Mouse (Mus musculus) liver, embryonic 14.5 days (tissue): ENCODE results near the gene Hpn. TPM values are rescaled to one million over a fixed set of nuclear protein-coding genes. Genes with fewer than 3 reads are reported as not detected.

ENCODE experiments used
- ATAC-seq: fragments of 200-750 bp; cut with Nextera tagmentation; 2 replicates; pipeline ENCODE4 v1.8.0; 2017; ENCODE audit warnings: moderate number of reproducible peaks, mild to moderate bottlenecking, moderate library complexity; ENCODE audit not compliant: insufficient read depth
- DNase-seq, 3 experiments: peaks; one replicate each; pipeline ENCODE4 v3.0.0-alpha.2; 2012 to 2013; ENCODE audit warnings: low read depth in 3 of 3, low spot score in 3 of 3
- H3K27ac ChIP-seq: fragments of 300-500 bp; sonication (generic); 2 replicates; pipeline ENCODE4 v1.5.1; 2014; ENCODE audit warnings: moderate library complexity, mild to moderate bottlenecking, control low read depth, inconsistent platforms
- H3K27me3 ChIP-seq: fragments of 300-500 bp; sonication (generic); 2 replicates; pipeline ENCODE4 v1.6.1; 2014; ENCODE audit warnings: mild to moderate bottlenecking, low read length, moderate library complexity; ENCODE audit not compliant: control insufficient read depth, insufficient read depth
- H3K36me3 ChIP-seq: fragments of 300-500 bp; sonication (generic); replicated peaks from 2 replicates; pipeline ENCODE4 v1.6.1; 2014; ENCODE audit warnings: low read depth; ENCODE audit not compliant: control insufficient read depth, insufficient read depth
- H3K4me1 ChIP-seq, 2 experiments: fragments of 200-500 bp in 1 of 2; fragments of 300-500 bp in 1 of 2; sonication (generic) in 1 of 2; replicated peaks; 2 replicates each; pipeline ENCODE4 v1.6.1; 2012 to 2014; ENCODE audit warnings: antibody characterized with exemption in 1 of 2, inconsistent platforms in 1 of 2, low read length in 1 of 2; ENCODE audit not compliant: control insufficient read depth in 2 of 2, insufficient read depth in 2 of 2
- H3K4me2 ChIP-seq: fragments of 300-500 bp; sonication (generic); 2 replicates; pipeline ENCODE4 v1.6.1; 2014; ENCODE audit warnings: low read depth, mild to moderate bottlenecking, control low read depth, moderate library complexity
- H3K4me3 ChIP-seq, 2 experiments: fragments of 200-500 bp in 1 of 2; fragments of 300-500 bp in 1 of 2; sonication (generic) in 1 of 2; 2 replicates each; pipeline ENCODE4 v1.5.1; 2012 to 2014; ENCODE audit warnings: low read depth in 2 of 2, low read length in 2 of 2, mild to moderate bottlenecking in 2 of 2, control low read depth in 1 of 2, inconsistent platforms in 1 of 2, moderate library complexity in 1 of 2; ENCODE audit not compliant: insufficient read depth in 1 of 2
- H3K9ac ChIP-seq: fragments of 300-500 bp; sonication (generic); replicated peaks from 2 replicates; pipeline ENCODE4 v1.6.1; 2014; ENCODE audit warnings: mild to moderate bottlenecking, control low read depth, moderate library complexity
- H3K9me3 ChIP-seq: fragments of 300-500 bp; sonication (generic); 2 replicates; pipeline ENCODE4 v1.6.1; 2016; ENCODE audit warnings: low read length, mixed read lengths; ENCODE audit not compliant: control insufficient read depth
- CTCF ChIP-seq: IDR thresholded peaks from 2 replicates; pipeline ENCODE4 v1.5.1; 2016; ENCODE audit warnings: antibody characterized with exemption, low read depth, control low read depth
- EP300 ChIP-seq: IDR thresholded peaks from 2 replicates; pipeline ENCODE4 v1.6.1; 2016; ENCODE audit warnings: antibody characterized with exemption, low read depth
- WGBS: fragments of 180-500 bp; shearing (Covaris S2); extraction: QIAGEN DNeasy Blood & Tissue Kit; methylation state at CpG from one replicate; pipeline ENCODE4 v1.1.7; 2014; ENCODE audit not compliant: insufficient replicate concordance; 5-methylcytosine and 5-hydroxymethylcytosine counted together
- polyA plus RNA-seq, 2 experiments: library from polyadenylated mRNA; depleted of rRNA in 1 of 2; stranded (reverse) in 1 of 2; unstranded in 1 of 2; fragments of >200 nt; fragmentation: Nextera tagmentation in 1 of 2; extraction: Ambion mirVana in 1 of 2; gene quantifications; 2 replicates each; pipeline versions ENCODE4 v1.2.1 to v1.2.3; 2012 to 2014

The Hpn gene
- polyA plus RNA-seq, 2 experiments = 43.3 to 44.7 TPM

DNA sequence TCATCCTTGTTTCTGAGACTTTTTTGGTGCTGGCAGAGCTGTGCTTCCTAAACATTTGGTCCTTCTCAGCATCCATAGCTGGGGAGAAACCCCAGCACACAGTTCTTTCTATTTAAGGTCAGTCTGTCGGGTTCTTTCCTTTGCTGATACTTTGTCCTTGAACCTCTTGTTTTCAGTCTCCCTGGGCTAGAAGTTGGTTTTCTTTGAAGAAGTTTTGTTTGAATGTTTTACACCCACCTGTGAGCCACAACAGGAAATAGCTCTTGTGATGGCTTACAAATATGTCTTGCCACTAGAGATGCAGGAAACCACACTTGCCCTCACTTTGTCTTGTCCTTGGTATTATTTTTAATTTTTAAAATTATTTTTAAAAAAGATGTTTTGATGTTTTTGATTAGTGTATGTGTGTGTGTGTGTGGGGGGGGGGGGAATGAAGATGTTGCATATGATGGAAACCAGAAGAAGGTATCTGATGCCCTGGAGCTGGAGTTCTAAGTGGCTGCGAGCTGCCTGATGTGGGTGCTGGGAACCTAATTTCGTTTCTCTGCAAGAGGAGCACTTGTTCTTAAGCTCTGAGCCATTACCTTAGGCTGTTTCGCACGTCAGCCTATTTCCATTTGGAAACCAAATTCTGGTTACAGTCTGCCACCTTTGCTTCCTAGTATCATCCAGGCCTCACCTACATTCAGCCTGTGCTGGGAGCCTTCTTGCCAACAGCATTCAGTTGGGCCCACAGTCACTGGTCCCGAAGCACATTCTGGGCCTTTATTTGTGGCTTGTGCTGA lies 38.6 kb upstream of the Hpn start:
- Histone ChIP-seq H3K4me3 (no peak overlapping the region), H3K9ac (no peak overlapping the region), H3K4me1 (peaks cover 0 to 25% of the 10 kb centered on the region in 2 experiments; a peak in 2 of 4 replicates), H3K4me2 (no peak overlapping the region), H3K27ac (no peak overlapping the region), H3K27me3 (no peaks in the 10 kb centered on the region), H3K36me3 (no peaks in the 10 kb centered on the region), H3K9me3 (no peaks in the 10 kb centered on the region)
- no peak for TF ChIP-seq CTCF
- TF ChIP-seq EP300 = no peak
- DNase-seq (no peak), ATAC-seq (no peak)
- whole genome bisulfite sequencing = 76% methylated on average over 6 of the region's 6 CpGs

DNA sequence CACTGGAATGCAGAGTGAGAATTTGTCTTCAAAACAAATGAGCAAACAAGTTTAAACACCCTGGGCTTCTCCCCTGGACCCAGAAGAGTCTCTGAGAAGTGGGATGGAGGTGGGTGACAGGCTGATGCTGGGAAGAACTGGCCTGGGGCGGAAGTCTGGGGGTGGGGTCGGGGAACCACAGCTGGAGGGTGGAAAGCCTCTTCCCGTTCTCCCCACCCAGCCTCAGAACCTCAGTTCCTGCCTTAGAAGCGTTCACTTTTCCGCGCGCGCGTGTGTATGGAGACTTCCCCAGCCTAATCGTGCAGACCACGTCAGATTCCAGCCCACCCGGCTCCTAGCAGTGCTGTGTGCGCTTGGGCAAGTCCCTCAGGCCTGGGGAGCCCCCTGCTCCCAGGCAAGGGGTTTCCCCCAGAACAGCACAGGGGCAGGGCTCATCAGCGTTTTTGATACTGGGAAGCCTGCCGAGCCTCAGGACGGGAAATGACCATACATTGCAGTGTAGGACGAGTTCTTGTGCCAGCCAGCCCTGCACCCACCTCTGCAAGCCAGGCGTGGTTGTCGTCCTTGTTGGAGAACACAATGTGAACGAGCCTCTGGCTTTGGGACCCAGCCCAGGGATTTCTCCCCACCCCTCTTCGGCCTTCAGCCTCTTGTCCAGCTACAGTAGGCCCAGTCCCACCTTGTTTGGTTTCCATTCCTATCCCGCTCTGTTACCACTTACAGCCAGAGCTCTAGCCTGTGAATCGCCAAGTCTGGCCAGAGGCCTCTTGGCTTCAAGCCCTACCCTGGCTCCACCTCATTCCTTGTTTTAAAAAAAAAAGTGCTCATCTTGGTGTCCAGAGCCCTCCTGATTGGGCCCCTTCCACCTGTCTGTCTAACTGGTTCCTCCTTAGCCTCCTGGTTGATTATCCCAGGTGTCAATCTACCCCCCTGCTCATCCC lies 36.5 kb upstream of the Hpn start:
- TF ChIP-seq CTCF = no peak
- no peak for TF ChIP-seq EP300
- ATAC-seq (peak; percentile 50), DNase-seq (no peak)
- H3K9me3 ChIP-seq = no peaks in the 10 kb centered on the region
- peaks cover 8 to 37% of the 10 kb centered on the region in 2 experiments for H3K4me1 ChIP-seq
- H3K4me2 ChIP-seq = peak overlapping the region; percentile 81
- H3K27ac ChIP-seq = peak overlapping the region; percentile 38
- H3K27me3 ChIP-seq = no peaks in the 10 kb centered on the region
- no peaks in the 10 kb centered on the region for H3K36me3 ChIP-seq
- WGBS = 15% methylated on average over 23 of the region's 23 CpGs
- peak overlapping the region; percentile 61 to 74 for H3K4me3 ChIP-seq
- peak overlapping the region; percentile 70 for H3K9ac ChIP-seq

DNA sequence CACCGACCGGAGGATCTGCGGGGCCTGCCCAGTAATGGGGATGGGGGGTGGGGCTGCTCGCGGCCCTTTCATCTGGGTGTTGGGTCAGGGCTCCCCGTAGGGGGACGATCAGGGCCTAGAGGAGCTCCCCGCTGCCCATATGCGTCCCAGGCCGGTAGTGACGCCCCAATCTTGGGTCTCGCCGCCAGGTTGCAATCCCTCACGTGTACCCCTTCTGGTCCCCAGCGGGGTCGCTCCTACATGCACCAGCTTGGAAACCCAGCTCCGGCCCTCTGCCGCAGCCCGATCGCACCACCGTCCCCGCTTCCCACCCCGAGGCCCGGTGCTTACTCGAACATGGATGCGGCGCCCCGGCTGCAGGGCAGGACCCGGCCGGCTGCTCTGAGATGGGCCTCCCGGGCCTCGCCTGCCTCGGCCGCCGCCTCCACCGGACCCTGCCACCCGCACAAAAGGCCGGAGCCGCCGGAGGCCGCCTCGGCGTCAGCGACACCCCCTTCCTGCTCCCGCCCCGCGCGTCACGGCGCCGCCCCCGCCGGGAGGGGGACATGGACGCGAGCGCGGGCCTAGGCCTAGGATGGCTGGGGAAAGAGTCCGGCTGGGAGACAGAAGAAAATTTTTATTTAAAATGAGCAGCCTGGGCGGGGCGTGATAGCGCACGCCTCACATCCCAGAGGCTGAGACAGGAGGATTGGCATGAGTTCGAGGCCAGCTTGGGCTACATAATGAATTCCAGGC lies 35.6 kb upstream of the Hpn start:
- Histone ChIP-seq H3K27ac (no peak overlapping the region; the same call in none of the 2 replicates), H3K4me1 (peaks cover 8 to 32% of the 10 kb centered on the region in 2 experiments), H3K4me2 (peak overlapping the region; percentile 81), H3K4me3 (peak overlapping the region; percentile 61 to 74), H3K9me3 (no peaks in the 10 kb centered on the region), H3K27me3 (no peaks in the 10 kb centered on the region), H3K9ac (peak overlapping the region; percentile 70), H3K36me3 (no peaks in the 10 kb centered on the region)
- ATAC-seq (peak; percentile 80), DNase-seq (peak in 2 of 3 experiments; percentile 47 to 56)
- TF ChIP-seq CTCF = no peak
- no peak for TF ChIP-seq EP300
- WGBS = under 1% methylated on average over 60 of the region's 63 CpGs

DNA sequence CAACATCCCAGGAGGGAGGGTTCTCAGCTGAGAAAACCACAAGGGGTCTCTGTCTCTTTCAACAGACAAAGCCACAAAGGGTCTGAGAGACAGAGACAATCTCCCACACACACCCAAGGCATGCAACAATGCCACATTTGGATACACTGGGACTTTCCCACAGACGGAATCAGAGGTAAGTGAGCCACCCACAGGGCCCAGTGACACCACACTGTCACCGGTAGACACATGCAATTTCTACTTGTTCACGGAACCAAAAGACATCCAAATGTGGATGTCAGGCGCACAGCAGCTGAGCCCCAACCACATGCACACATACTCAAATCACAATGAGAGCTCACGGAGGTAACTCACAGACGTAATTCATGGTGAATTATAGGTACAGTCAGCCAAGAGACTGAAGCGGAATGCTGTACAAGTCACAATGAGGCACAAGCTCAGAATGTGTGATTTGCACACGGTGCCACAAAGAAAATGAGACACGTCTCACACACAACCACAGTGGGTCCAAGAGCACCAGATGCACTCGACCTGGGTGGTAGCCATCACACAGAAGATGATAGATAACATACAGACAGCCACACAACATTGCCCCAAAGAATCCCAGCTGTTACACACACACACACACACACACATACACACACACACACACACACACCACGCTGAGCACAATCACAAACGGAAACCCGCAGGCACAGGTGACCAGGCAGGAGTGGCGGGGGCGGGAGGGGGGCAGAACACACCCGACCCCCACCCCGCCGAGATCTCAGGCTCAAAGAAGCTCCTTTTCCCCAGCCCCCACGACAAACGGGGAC lies 34.9 kb upstream of the Hpn start:
- H3K36me3 ChIP-seq = no peaks in the 10 kb centered on the region
- H3K27ac ChIP-seq = no peak overlapping the region
- H3K4me2 ChIP-seq = peak overlapping the region; percentile 81
- ATAC-seq (no peak), DNase-seq (no peak)
- H3K9ac ChIP-seq = peak overlapping the region; percentile 70
- H3K4me3 ChIP-seq = peak overlapping the region; percentile 61 to 74
- H3K9me3 ChIP-seq = no peaks in the 10 kb centered on the region
- 4% methylated on average over 20 of the region's 20 CpGs for WGBS
- H3K27me3 ChIP-seq = no peaks in the 10 kb centered on the region
- TF ChIP-seq EP300 (no peak), CTCF (no peak)
- peaks cover 8 to 30% of the 10 kb centered on the region in 2 experiments for H3K4me1 ChIP-seq
